In genomic region chr5:130811266-130811665, GRCm38 (mm10) we compare ENCODE assay signal across 8 mouse cellular contexts.
DNase-seq lines count a peak whose midpoint lies in the region; ATAC-seq lines count a peak whose summit lies in the region.

No protein-coding gene starts in this region.

- intact Hi-C loops in heart, postnatal 10 days (cut with DNase I), result no loop called here

- H3K27ac ChIP-seq in heart, embryonic 12.5 days (ENCODE audit: poor library complexity, severe bottlenecking), result no peak overlapping the region
- H3K27ac ChIP-seq in limb, embryonic 10.5 days, result no peak overlapping the region

- no peak overlapping the region for H3K9ac ChIP-seq in heart, embryonic 12.5 days

- H3K4me2 ChIP-seq in heart, embryonic 12.5 days, result no peak overlapping the region

- peak; percentile 1 to 8 for DNase-seq in heart, postnatal 10 days
- DNase-seq in right cerebral cortex, postnatal 10 days (ENCODE audit: low spot score in 2 of 2), result peak; percentile 60 to 76
- DNase-seq in right cerebral cortex, adult 18-20 months, result no peak
- peak; percentile 64 to 77 for DNase-seq in cerebellum, postnatal 4 days (ENCODE audit: low spot score in 2 of 2)
- peak; percentile 46 for DNase-seq in limb, embryonic 10.5 days (ENCODE audit: low spot score)
- peak; percentile 73 for DNase-seq in testis, postnatal 10 days (ENCODE audit: low spot score)
- no peak for DNase-seq in spleen, adult 12 weeks (ENCODE audit: low spot score)

- WGBS in heart, embryonic 12.5 days, result 30% methylated on average over 3 of the region's 3 CpGs
- 38% methylated on average over 3 of the region's 3 CpGs for WGBS in limb, embryonic 10.5 days

- H3K9me3 ChIP-seq in heart, embryonic 12.5 days (replicated peaks), result peaks cover 8% of the 10 kb centered on the region
- 0 out of 2 replicates have a peak, but pooled peaks cover 2% of the 10 kb centered on the region for H3K9me3 ChIP-seq in limb, embryonic 10.5 days (replicated peaks)

- H3K4me3 ChIP-seq in heart, embryonic 12.5 days, result no peak overlapping the region
- H3K4me3 ChIP-seq in limb, embryonic 10.5 days, result no peak overlapping the region

- no peaks in the 10 kb centered on the region for H3K27me3 ChIP-seq in heart, embryonic 12.5 days (replicated peaks)
- no peaks in the 10 kb centered on the region for H3K27me3 ChIP-seq in limb, embryonic 10.5 days (ENCODE audit: low read depth, poor library complexity, severe bottlenecking)

- H3K36me3 ChIP-seq in heart, embryonic 12.5 days, result no peaks in the 10 kb centered on the region
- no peaks in the 10 kb centered on the region for H3K36me3 ChIP-seq in limb, embryonic 10.5 days

- H3K4me1 ChIP-seq in heart, embryonic 12.5 days (replicated peaks), result no peaks in the 10 kb centered on the region
- no peaks in the 10 kb centered on the region for H3K4me1 ChIP-seq in limb, embryonic 10.5 days

- no peak for ATAC-seq in heart, embryonic 12.5 days (ENCODE audit: insufficient number of reproducible peaks, low FRiP score)

Comparison
In these comparisons a context has a peak if more than half of its experiments do, and no peak if none do; other contexts are left out.
1. DNase-seq: peak in heart, postnatal 10 days (2 of 2), right cerebral cortex, postnatal 10 days (2 of 2), cerebellum, postnatal 4 days (2 of 2), limb, embryonic 10.5 days (single experiment) and testis, postnatal 10 days (single experiment); none in right cerebral cortex, adult 18-20 months (single experiment) and spleen, adult 12 weeks (single experiment).